Mouse (Mus musculus) adrenal gland, postnatal 25 days (tissue): ENCODE data around the gene Fabp6. TPM values are rescaled to one million over a fixed set of nuclear protein-coding genes. Genes with fewer than 3 reads are reported as not detected.
A peak's percentile ranks its signal among the peaks of the same experiment; 100 is the strongest.

Source experiments
- DNase-seq: peaks from one replicate; pipeline ENCODE4 v3.0.0; 2021; ENCODE audit warnings: mixed read lengths
- long read RNA-seq: library from polyadenylated mRNA; stranded (forward); transcript quantifications from one replicate; pipeline ENCODE4 v2.0.0, GENCODE M21; 2021
- total RNA-seq: library from RNA; stranded (reverse); gene quantifications from 2 replicates; pipeline ENCODE4 v1.2.3, GENCODE M21; 2021

The Fabp6 gene
- total RNA-seq = not detected in 2 replicates
- long read RNA-seq = 0 reads

DNA sequence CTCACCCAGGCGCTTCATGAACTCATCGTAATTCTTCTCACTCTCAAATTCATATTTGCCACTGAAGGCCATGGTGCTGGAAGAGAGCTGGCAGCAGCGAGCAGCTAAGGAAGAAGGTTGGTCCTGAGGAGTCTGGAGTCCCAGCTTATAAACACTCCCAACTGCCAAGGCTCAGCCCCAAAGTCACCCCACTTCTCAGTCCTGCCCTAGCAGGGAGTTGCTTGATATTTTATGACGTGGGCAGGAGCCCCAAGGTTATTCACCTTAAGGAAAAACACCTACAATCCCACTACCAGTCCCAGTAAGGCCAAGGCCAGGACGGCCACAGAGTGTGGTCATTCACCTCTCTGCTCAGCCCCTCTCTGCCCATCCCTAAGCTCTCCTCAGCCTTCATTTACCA is at the start of gene Fabp6:
TSS of gene Fabp6 (minus strand) at position 101 of the 400 bp plus-strand sequence.
- no peak for DNase-seq

DNA sequence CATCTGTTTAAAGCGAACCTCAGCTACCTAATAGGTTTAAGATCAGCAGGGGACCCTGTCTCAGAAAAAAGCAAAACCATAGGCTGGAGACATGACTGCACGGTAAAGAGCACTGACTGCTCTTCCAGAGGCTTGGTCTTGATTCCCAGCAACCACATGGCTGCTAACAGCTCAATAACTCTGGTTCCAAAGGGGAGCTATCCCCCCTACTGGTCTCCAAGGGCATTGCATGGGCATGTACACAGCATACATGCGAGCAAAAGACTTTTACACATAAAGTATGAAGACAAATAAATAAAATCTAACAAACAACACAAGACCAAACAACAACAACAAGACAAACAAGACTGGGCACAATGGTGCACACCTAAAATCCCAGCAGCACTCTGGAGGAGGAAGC is 43.9 kb upstream of the Fabp6 start:
- DNase-seq = no peak

DNA sequence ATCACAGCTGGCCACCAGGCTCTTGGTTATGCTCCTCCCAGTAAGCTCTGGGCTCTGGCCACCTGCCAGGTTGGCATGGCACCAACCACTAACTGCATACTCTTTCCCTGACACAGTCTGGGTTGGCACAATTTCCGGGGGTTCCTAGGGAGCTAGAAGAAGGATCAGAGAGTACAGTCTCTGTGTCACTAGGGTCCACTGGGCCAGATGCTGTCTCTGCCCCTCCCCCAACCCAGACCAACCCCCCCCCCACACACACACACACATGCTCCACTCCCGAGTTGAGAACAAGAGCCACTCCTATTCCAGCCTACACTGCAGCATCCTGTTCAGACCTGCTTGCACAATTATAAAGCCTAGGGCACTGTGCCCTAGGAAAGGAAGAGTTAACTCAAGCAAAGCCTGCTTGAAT is 41.8 kb upstream of the Fabp6 start:
- DNase-seq = peak; percentile 98

DNA sequence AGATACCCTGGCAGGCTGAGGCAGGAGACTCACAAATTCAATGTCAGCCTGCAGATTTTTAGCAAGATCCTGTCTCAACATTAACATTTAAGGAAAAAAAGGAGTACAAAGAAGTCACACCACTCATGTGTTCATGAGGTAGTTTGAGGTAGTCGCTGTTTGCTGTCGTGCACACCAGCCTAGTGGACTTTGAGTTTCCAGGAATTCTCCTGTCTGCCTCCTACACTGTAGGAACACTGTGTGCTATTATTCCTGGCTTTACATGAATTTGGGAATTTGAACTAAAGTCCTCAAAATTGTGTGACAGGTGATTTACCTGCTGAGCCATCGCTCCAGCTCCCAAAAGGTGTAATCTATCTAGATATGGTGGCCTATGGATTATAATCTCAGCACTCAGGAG is 37.1 kb upstream of the Fabp6 start:
- DNase-seq = no peak

DNA sequence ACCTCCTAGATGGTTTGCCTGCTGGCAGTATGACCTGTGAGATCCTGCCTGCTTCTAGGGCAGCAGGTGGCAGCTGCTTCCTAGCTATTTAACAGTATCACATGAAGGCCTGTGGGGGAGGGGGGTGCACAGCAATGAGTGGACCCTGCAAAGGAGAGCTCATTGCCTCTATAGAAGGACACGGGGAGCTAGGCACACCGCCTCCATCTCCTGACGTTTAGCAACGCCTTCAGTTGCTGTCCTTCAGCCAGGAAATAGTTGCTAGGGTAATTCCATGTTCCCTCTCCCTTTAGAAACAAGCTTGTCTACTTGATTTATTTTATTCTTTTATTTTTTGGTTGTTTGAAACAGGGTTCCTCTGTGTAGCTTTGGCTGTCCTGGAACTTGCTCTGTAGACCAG is 35.4 kb upstream of the Fabp6 start:
- no peak for DNase-seq

DNA sequence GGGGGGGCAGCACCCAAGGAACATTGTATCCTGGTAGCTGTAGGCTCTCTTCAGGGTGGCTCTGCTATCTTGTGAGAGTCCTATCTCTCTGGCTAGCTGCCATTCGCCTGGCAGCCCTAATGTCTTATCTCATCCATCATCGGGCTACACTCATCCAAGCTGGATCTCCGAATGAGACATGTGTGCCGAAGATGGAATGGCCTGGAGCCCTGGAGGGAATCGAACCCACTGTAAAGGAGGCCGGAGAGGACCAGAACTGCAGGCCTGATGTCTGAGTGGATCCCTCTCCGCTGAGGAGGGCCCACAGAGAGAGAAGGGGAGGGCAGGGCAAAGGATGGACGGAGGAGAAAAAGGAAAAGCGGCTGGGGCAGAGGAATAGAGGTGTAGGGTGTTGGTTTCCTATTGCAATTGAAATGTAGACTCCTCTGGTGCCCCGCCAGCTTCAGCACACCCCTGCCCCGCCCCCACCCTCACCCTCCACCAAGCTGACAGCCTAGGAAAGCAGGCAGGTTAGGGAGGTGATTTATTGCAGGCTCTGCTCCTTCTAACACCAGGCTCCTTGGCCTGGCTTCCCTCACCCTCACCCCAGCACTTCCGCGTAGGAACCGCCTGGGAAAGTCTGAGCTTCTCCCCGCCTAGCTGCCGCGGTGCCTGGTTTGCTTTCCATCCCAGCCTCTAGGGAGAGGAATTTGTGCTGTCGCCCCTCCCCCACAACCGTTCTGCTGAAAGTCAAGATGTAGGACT is 32.5 kb upstream of the Fabp6 start:
- DNase-seq = peak; percentile 72

DNA sequence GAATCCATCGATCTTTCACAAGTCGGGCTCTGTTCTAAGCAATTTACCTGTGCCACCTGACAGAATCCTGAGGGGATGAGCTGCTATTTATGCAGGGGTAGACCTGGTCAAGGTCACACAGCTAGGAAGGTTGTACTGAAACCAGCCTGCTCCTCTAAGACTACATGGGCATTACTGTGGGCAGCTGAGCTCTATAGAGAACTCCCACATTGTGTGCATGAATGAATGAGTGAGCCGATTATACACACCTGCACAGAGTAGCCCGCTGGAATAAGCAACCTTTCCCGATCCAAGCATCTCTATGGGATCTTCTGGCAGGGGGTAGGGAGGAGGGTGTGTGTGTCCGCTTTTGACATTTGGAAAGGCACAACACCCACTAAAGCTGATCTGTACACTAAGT is 31.8 kb upstream of the Fabp6 start:
- no peak for DNase-seq

DNA sequence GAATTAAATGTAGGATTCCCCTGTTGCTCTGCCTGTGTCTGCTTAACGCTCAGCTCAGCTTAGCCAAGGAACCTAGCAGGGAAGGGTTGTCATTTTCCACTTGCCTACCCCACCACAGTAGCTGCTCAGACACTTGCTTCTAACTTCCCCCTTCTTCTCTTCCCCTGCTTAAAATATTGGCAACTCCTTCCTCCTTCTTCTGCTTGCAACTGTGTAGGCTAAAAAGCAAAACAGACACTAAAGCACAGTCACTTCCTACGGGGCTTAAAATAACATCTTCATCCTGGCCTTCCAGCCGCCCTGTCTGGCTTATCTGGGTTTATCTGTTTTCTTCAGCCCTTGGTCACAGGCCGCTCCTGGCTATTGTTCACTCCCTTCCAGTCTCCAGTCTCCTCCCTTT is 31.2 kb upstream of the Fabp6 start:
- no peak for DNase-seq

DNA sequence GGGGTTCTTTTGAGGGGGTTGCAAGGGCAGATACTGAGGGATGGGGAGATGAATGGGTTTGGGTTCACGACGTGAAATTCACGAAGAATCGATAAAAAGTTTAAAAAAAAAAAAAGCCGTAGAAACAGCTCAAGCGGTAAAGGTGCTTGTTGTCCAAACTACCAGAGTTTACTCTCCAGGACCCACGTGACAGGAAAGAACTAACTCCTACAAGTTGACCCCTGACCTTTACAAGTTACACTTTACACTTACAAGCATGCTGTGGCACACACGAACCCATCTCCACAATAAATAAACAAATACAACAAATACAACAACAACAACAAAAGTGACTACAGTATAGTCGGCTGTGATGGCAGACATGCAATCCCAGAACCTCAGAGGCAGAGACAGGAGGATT is 30.3 kb upstream of the Fabp6 start:
- DNase-seq = no peak

DNA sequence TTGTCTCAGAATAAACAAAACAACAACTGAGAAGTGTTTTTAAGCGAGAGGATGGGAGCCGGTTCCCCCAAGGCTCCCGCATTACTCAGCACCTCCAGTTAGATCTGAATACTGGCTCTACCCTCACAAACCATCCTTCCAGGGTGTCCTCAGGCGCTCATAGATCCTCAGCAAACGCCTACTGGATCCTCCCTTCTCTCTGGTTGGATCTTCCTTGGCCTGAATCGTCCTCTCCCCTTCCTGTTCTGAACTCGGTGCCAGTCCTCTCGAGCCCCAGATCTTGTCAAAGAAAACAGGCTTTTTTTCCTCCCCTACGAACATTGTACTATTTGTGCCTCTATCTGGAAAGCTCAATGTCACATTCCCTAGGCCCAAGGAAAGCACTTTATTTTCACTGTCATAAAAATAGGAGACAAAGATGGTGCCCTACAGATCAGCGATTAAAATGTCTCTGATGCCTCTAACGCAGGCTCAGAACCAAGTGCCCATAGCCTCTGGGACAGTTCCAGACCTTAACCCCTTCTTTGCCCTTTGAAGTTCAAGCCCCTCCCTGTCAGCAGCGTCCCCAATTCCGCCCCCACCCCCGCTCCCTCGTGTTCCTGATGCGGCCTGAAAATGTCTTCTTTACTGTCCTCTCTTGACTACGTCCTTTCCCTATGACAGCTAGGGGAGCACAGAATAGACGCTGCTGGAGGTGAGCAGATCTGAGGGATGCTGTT is 25.7 kb upstream of the Fabp6 start:
- no peak for DNase-seq

DNA sequence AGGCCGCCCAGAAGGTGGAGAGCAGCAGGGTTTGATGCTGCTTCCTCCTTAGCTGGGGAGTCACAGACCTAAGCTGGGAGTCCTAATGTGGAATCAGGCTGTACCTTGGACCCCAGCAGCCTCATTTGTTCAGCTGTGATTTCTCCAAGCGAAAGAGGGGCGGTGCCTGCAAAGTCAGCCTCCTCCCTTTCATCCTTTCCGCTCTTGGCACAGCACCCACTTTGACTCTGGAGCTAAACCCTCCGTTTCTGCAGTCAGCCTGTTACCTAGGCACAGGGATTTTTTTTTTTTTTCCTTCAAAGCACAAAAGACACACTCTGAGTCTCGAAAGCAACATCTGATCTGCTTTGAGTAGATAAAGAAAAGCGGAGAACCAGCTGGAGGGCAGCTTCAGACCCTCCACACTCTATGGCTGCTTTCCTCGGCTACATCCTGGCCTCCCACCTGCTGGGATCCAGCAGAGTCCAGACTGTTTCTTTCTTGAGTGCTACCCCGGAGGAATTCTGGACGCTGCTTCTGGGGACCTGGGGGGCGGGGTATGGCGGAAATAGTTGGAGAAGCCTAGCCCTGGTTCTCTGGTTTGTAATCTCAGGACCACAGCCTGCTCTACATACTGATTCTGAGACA is 25.1 kb upstream of the Fabp6 start:
- peak; percentile 70 for DNase-seq

DNA sequence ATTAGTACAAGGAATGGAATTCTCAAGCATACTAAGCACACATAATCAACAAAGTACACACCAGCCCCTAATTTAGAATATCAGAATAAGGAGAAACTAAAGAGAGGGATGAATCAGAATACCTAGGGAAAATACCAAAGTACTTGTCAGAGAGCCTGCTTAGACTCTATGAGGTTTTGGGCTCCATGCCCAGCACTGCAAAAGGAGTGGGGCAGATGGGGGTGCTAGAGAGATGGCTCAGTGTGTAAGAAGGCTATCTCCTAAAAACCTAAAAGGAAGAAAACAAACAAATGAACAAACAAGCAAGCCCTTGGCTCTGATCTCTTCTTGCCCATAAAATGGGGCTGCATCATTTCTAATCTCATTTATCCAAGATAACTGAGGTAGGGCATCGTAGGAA is 23.0 kb upstream of the Fabp6 start:
- DNase-seq = no peak

DNA sequence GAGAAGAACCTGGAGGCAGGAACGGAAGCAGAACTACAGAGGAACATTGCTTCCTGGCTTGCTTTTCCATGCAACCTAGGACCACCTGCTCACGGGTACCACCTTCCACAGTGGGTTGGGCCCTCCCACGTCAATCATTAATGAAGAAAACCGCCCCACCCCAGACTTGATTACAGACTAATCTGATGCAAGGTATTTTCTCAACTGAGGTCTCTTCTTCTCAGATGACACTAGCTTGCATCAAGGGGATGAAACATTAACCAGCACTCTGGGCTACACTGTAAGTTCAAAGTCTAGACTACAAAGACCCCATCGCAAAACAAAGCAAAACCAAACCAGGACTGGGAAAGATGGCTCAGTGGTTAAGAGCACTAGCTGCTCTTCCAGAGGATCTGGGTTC is 20.4 kb upstream of the Fabp6 start:
- no peak for DNase-seq

DNA sequence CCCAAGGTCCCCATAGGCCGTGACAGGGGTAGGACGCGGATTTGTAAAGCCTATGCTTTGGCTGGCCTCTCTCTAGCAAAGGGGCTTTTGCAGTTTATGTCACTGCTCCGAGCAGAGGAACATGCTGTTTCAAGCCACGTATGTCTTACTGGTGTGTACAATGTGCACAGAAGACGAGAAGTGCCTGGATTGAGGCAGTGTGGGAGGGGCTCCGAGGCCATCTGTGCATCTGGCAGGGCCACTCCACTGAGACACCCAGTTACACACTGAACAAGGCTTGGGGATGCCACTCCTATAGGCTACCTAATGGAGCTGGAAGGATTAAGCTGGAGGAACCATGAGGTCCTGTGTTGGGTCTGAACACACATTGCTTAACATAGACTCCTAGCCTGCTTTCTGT is 17.1 kb upstream of the Fabp6 start:
- DNase-seq = no peak

DNA sequence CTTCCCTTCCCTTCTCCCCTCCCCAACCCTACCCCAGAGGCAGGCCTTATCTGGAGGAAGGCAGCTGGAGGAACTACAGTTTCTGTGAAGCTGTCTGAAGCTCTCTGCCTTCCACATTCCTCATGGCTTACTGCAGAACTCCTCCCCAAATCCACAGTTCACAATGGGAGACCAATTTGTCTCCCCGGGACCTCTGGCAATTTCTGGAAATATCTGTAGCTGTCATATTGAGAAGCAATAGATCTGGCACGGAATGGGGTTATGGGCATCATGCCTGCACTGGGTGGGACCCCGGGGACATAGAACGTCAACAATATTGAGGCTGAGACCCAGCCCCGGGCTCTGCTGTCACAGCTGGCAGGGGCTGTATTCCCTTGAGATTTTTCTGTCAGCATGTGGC is 16.6 kb upstream of the Fabp6 start:
- DNase-seq = no peak

DNA sequence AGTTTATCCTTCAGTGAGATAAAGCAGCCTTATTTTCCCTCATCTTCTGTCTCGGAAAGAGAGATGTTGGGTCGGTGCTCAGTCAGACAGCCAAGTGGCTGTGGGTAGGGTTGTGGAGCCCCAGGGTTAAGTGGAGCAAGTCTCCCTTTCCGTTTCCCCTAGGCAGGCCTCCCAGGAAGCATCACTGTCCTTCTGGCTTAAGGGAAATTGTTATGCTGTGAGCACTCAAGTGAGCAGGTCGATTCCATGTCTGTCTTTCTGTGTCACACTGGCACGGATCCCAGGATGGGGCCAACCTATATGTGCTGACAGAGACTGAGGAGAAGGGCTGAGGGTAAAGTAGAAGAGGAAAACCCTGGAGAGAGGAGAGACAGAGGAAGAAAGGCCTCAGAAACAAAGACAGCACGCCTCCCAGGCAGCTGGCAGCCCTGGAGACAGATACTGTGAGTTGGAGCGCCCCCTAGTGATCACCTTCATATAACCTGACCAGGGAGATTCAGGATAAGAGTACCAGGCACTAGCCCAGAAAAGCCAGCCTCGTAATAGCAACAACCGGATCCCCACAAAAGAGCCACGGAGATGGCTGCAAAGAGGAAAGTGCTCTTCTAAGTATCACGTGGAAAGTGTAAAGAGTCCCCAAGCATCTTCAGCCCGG is 11.6 kb upstream of the Fabp6 start:
- peak; percentile 81 for DNase-seq

DNA sequence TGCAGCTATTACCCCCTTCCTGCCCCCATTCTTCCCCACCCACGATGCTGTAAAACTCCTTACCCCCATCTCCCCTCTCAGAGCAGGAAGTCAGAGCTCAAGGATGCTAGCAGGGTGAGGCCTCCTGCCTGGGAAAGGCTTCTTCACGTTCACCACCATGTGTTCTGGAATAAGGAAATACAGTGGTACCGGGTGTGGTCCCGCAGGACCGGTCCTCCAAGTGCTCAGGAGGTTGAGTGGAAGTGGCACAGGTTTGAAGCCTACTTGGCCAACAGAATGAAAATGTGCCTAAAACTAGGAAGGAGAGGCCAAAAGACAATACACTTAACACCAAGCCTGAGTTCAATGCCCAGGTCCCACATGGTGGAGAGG is 9.3 kb upstream of the Fabp6 start:
- no peak for DNase-seq

DNA sequence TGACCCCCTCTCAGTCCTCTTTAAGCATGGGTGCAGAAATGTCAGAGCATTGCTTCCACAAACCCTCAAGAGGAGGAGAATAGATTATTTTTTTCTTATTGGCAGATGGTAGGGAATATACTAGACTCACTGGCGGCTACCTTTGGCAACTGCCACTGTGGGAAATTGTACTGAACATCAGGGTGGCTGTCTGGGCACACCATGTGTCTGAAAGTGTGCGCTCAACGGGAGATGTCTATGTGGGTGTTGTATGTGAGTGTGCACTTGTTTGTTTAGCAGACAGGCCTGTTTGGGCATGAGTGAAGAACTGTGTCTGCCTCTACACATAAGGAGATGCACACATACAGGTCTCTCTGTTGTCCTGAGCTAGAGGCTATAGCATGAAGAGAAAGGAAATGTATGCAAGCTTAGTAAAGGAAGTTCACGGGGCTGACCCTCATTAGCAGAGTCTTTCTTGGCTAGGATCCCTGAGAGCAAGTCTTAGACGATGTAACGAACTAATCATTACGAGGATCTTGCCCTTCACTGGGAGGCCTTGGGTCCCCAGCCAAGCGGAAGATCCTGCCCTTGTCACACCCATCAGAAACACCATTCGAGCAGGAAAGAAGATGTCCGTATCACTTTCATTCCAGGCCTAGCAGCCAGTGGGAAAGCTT is 8.8 kb upstream of the Fabp6 start:
- no peak for DNase-seq

DNA sequence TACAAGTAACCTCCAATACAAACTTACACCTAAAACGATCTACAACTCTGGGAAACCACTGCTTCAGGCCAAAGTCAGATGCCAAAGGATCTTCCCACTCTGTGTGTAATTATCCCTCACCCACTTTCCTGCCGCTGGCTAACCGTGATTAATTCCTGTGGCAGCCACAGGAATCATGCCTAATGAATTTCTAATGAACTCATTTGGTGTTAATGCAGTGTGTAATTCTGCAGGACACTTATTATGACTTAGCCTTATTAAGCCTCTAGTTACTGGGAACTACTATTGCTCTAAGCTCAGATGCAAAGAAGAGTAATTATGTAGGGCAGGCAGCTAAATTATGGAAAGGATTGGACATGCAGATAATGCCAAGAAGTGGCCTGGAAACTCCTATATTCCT is 7.1 kb upstream of the Fabp6 start:
- no peak for DNase-seq

DNA sequence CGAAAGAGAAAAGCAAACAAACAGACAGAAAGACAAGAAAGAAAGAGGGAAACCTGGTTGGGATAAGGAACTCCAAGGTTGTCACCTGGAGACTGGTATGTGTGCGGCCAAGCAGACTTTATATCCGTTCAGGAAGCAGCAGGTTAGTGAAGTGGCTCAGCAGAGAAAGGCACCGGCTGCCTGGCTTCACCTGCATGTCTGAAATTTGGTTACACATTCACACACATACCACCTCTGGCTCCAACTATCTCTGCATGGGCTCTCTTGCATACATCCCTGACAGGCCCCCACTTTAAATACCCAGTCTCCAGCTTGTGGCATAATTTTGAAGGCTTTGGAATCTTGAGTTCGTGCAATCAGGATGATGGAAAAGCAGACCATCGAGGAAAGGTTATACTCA is 4.5 kb upstream of the Fabp6 start:
- DNase-seq = no peak

DNA sequence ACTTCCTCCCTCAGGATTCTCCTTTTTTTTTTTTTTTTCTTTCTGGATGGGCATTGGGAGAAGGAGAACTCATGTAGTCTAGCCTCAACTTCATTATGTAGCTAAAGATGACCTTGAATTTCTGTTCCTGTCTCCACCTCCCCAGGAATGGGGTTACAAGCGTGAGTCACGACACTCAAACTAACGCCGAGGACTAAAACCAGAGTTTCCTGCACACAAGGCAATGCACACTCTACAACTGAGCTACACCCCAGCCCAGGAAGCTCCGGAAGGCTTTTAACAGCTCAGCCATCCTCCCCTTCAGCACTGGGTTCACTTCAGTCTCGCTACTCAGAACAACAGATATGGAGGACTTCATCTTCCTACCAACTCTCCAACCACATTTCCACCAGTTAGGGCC is 3.6 kb upstream of the Fabp6 start:
- no peak for DNase-seq

DNA sequence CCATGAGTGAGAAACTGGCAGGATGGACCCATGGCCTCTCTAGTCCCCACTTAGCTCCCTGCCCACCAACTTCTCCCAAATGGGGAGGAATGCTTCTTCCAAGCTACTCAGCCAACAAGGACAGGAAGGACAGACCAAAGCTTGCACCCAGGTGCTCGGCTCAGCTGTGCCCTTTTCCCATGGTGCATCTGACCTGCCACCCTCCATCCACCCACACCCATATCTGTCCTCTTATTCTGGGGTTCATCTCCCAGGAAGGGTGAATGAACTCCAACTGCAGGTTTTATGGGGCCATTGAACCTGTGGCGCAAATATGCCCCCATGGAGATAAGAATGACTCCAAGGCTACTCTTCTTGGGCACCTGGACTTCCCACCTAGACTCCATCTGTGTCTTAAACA is 2.9 kb upstream of the Fabp6 start:
- no peak for DNase-seq
